Mouse (Mus musculus) left cerebral cortex, adult 8-10 months (tissue): Measurements from ENCODE around the gene Rusc2. TPM values are rescaled to one million over a fixed set of nuclear protein-coding genes. Genes with fewer than 3 reads are reported as not detected.
A peak's percentile ranks its signal among the peaks of the same experiment; 100 is the strongest.

Experiments
- DNase-seq, 2 experiments: peaks; one replicate each; pipeline ENCODE4 v3.0.0; 2022; ENCODE audit warnings: low spot score in 2 of 2
- total RNA-seq, 4 experiments: library from RNA; stranded (reverse); gene quantifications; 2 replicates each; pipeline ENCODE4 v1.2.4; 2022

The Rusc2 gene
- 100 to 1,000 TPM; 116 to 144 (median 123) TPM for total RNA-seq

- DNase-seq: peak; percentile 87 to 92
Observed at GRCm38 (mm10) chr4:43381408-43382154, at the start of gene Rusc2. Rusc2 (plus strand) TSS chr4:43381979.

GRCm38 (mm10) chr4:43334771-43335170 is 47.0 kb upstream of the Rusc2 start:
- no peak for DNase-seq

- no peak for DNase-seq
Observed at GRCm38 (mm10) chr4:43336176-43336575, 45.6 kb upstream of the Rusc2 start.

GRCm38 (mm10) chr4:43340096-43340804 is 41.5 kb upstream of the Rusc2 start:
- no peak for DNase-seq

- no peak for DNase-seq
Observed at GRCm38 (mm10) chr4:43341276-43341891, 40.4 kb upstream of the Rusc2 start.

GRCm38 (mm10) chr4:43342443-43342842 is 39.3 kb upstream of the Rusc2 start:
- no peak for DNase-seq

- DNase-seq: no peak
Observed at GRCm38 (mm10) chr4:43344932-43345331, 36.8 kb upstream of the Rusc2 start.

GRCm38 (mm10) chr4:43349206-43349605 is 32.6 kb upstream of the Rusc2 start:
- no peak for DNase-seq

GRCm38 (mm10) chr4:43350038-43350560 is 31.7 kb upstream of the Rusc2 start:
- DNase-seq: no peak

GRCm38 (mm10) chr4:43353662-43354061 is 28.1 kb upstream of the Rusc2 start:
- DNase-seq: no peak

GRCm38 (mm10) chr4:43364914-43365560 is 16.7 kb upstream of the Rusc2 start:
- no peak for DNase-seq

GRCm38 (mm10) chr4:43367295-43367694 is 14.5 kb upstream of the Rusc2 start:
- no peak for DNase-seq

GRCm38 (mm10) chr4:43367787-43368186 is 14.0 kb upstream of the Rusc2 start:
- DNase-seq: no peak

- no peak for DNase-seq
Observed at GRCm38 (mm10) chr4:43371406-43371805, 10.4 kb upstream of the Rusc2 start.

GRCm38 (mm10) chr4:43372155-43372554 is 9.6 kb upstream of the Rusc2 start:
- DNase-seq: no peak

GRCm38 (mm10) chr4:43374266-43374665 is 7.5 kb upstream of the Rusc2 start:
- DNase-seq: no peak

GRCm38 (mm10) chr4:43379601-43380000 is 2.2 kb upstream of the Rusc2 start:
- no peak for DNase-seq

- DNase-seq: peak in 1 of 2 experiments; percentile 17
Observed at GRCm38 (mm10) chr4:43380951-43381350, 828 bp upstream of the Rusc2 start.

- DNase-seq: no peak
Observed at GRCm38 (mm10) chr4:43382155-43383020, 609 bp downstream of the Rusc2 start.

- DNase-seq: no peak
Observed at GRCm38 (mm10) chr4:43383246-43384082, 1.7 kb downstream of the Rusc2 start.
